Mouse (Mus musculus) forebrain, postnatal 0 days (tissue): ENCODE data around the gene Gga3. TPM values are rescaled to one million over a fixed set of nuclear protein-coding genes. Genes with fewer than 3 reads are reported as not detected.
A peak's percentile ranks its signal among the peaks of the same experiment; 100 is the strongest.

Source experiments
- ATAC-seq: fragments of 200-750 bp; cut with Nextera tagmentation; 2 replicates; pipeline ENCODE4 v1.8.0; 2017; ENCODE audit warnings: mild to moderate bottlenecking, moderate library complexity
- DNase-seq: peaks from one replicate; pipeline ENCODE4 v3.0.0-alpha.2; 2015
- H3K27ac ChIP-seq: fragments of 300-500 bp; sonication (generic); 2 replicates; pipeline ENCODE4 v1.5.1; 2014; ENCODE audit warnings: low read depth, mild to moderate bottlenecking, antibody characterized with exemption, low read length, moderate library complexity, mixed read lengths
- H3K27me3 ChIP-seq: fragments of 300-500 bp; sonication (generic); 2 replicates; pipeline ENCODE4 v1.6.1; 2014; ENCODE audit warnings: mild to moderate bottlenecking, low read length, mixed read lengths; ENCODE audit not compliant: insufficient read depth
- H3K36me3 ChIP-seq: fragments of 300-500 bp; sonication (generic); 2 replicates; pipeline ENCODE4 v1.6.1; 2014; ENCODE audit warnings: mild to moderate bottlenecking, moderate library complexity; ENCODE audit not compliant: insufficient read depth
- H3K4me1 ChIP-seq: fragments of 300-500 bp; sonication (generic); 2 replicates; pipeline ENCODE4 v1.6.1; 2014; ENCODE audit warnings: antibody characterized with exemption; ENCODE audit not compliant: insufficient read depth
- H3K4me2 ChIP-seq: fragments of 300-500 bp; sonication (generic); 2 replicates; pipeline ENCODE4 v1.6.1; 2014; ENCODE audit warnings: low read depth, mild to moderate bottlenecking, moderate library complexity
- H3K4me3 ChIP-seq: fragments of 300-500 bp; sonication (generic); 2 replicates; pipeline ENCODE4 v1.5.1; 2014; ENCODE audit warnings: low read depth, low read length, mixed read lengths
- H3K9ac ChIP-seq: fragments of 300-500 bp; sonication (generic); 2 replicates; pipeline ENCODE4 v1.6.1; 2014; ENCODE audit warnings: mild to moderate bottlenecking
- H3K9me3 ChIP-seq: fragments of 300-500 bp; sonication (generic); 2 replicates; pipeline ENCODE4 v1.6.1; 2016; ENCODE audit warnings: low read length
- CTCF ChIP-seq: sonication (generic); IDR thresholded peaks from 2 replicates; pipeline ENCODE4 v1.5.1; 2016; ENCODE audit warnings: antibody characterized with exemption, control low read depth, low read depth
- WGBS: fragments of 180-500 bp; shearing (Covaris S2); extraction: QIAGEN DNeasy Blood & Tissue Kit; methylation state at CpG from one replicate; pipeline ENCODE4 v1.1.7; 2014; 5-methylcytosine and 5-hydroxymethylcytosine counted together
- polyA plus RNA-seq: library from polyadenylated mRNA; unstranded; fragments of >200 nt; fragmentation: Nextera tagmentation; extraction: Ambion mirVana; gene quantifications from 2 replicates; pipeline ENCODE4 v1.2.1, GENCODE M21; 2015
- total RNA-seq: library from RNA; depleted of rRNA; stranded (reverse); fragments of >200 nt; gene quantifications from 2 replicates; pipeline ENCODE4 v1.2.3, GENCODE M21; 2014

Gene Gga3
- total and polyA plus RNA-seq, 2 experiments from 2014 or later = 18.5 to 34.0 TPM

GRCm38 (mm10) chr11:115564961-115565360, 38.9 kb downstream of the Gga3 start:
- Histone ChIP-seq H3K27me3 (no peaks in the 10 kb centered on the region), H3K36me3 (peaks cover 30% of the 10 kb centered on the region), H3K4me2 (peak overlapping the region; percentile 63), H3K9ac (peak overlapping the region; percentile 69), H3K27ac (no peak overlapping the region), H3K4me3 (peak overlapping the region; percentile 73), H3K9me3 (no peaks in the 10 kb centered on the region), H3K4me1 (0 out of 2 replicates have a peak, but pooled peaks cover 7% of the 10 kb centered on the region)
- ATAC-seq (no peak), DNase-seq (no peak)
- TF ChIP-seq CTCF = no peak
- 21% methylated on average over 7 of the region's 7 CpGs for WGBS

GRCm38 (mm10) chr11:115564064-115564809, 39.6 kb downstream of the Gga3 start, which contains the start of gene Nup85:
TSS of gene Nup85 (plus strand) at chr11:115564434.
- Histone ChIP-seq H3K4me3 (peak within 1 kb of the TSS; percentile 73), H3K4me2 (peak within 1 kb of the TSS; percentile 63), H3K36me3 (peaks cover 23% of the 10 kb centered on the region), H3K4me1 (0 out of 2 replicates have a peak, but pooled peaks cover 7% of the 10 kb centered on the region), H3K27me3 (no peaks in the 10 kb centered on the region), H3K27ac (peak within 1 kb of the TSS; percentile 76), H3K9ac (peak within 1 kb of the TSS; percentile 69), H3K9me3 (no peaks in the 10 kb centered on the region)
- ATAC-seq = peak; percentile 94
- under 1% methylated on average over 42 of the region's 42 CpGs for WGBS
- DNase-seq = peak; percentile 99
- no peak; the same call in 1 of the 2 replicates for TF ChIP-seq CTCF

GRCm38 (mm10) chr11:115563406-115563805, 40.4 kb downstream of the Gga3 start:
- H3K27me3 ChIP-seq = no peaks in the 10 kb centered on the region
- H3K4me3 ChIP-seq = peak overlapping the region; percentile 73
- no peaks in the 10 kb centered on the region for H3K9me3 ChIP-seq
- ATAC-seq (no peak), DNase-seq (no peak)
- peak overlapping the region; percentile 76 for H3K27ac ChIP-seq
- TF ChIP-seq CTCF = 0 out of 2 replicates have a peak, but pooled peaks have one; percentile 4
- H3K36me3 ChIP-seq = peaks cover 15% of the 10 kb centered on the region
- 49% methylated on average over 4 of the region's 4 CpGs for WGBS
- peak overlapping the region; percentile 63 for H3K4me2 ChIP-seq
- 0 out of 2 replicates have a peak, but pooled peaks cover 7% of the 10 kb centered on the region for H3K4me1 ChIP-seq
- H3K9ac ChIP-seq = peak overlapping the region; percentile 69; the same call in 1 of the 2 replicates

- ATAC-seq = no peak
- Histone ChIP-seq H3K4me3 (no peak overlapping the region), H3K36me3 (no peaks in the 10 kb centered on the region), H3K4me2 (no peak overlapping the region), H3K9ac (no peak overlapping the region), H3K27me3 (no peaks in the 10 kb centered on the region), H3K9me3 (no peaks in the 10 kb centered on the region), H3K27ac (no peak overlapping the region), H3K4me1 (no peaks in the 10 kb centered on the region)
- 84% methylated on average over 17 of the region's 17 CpGs for WGBS
- no peak for TF ChIP-seq CTCF
- DNase-seq = no peak
Observed at GRCm38 (mm10) chr11:115555717-115556116, 48.1 kb downstream of the Gga3 start.

GRCm38 (mm10) chr11:115552783-115553182, 51.1 kb downstream of the Gga3 start:
- TF ChIP-seq CTCF = peak; percentile 44
- WGBS = 57% methylated on average over 4 of the region's 4 CpGs
- no peaks in the 10 kb centered on the region for H3K27me3 ChIP-seq
- H3K4me3 ChIP-seq = no peak overlapping the region
- no peak for DNase-seq
- no peak for ATAC-seq
- H3K4me1 ChIP-seq = no peaks in the 10 kb centered on the region
- H3K9me3 ChIP-seq = no peaks in the 10 kb centered on the region
- H3K9ac ChIP-seq = no peak overlapping the region
- no peak overlapping the region for H3K4me2 ChIP-seq
- no peak overlapping the region for H3K27ac ChIP-seq
- no peaks in the 10 kb centered on the region for H3K36me3 ChIP-seq

- Histone ChIP-seq H3K9me3 (no peaks in the 10 kb centered on the region), H3K36me3 (no peaks in the 10 kb centered on the region), H3K27me3 (no peaks in the 10 kb centered on the region), H3K4me1 (no peaks in the 10 kb centered on the region), H3K4me2 (no peak overlapping the region), H3K9ac (no peak overlapping the region), H3K4me3 (no peak overlapping the region), H3K27ac (no peak overlapping the region)
- TF ChIP-seq CTCF = no peak
- ATAC-seq = no peak
- WGBS = 84% methylated on average over 4 of the region's 4 CpGs
- DNase-seq = no peak
Observed at GRCm38 (mm10) chr11:115543571-115543970, 60.3 kb downstream of the Gga3 start.

GRCm38 (mm10) chr11:115538045-115538444, 65.8 kb downstream of the Gga3 start:
- Histone ChIP-seq H3K9me3 (no peaks in the 10 kb centered on the region), H3K4me2 (no peak overlapping the region), H3K27me3 (no peaks in the 10 kb centered on the region), H3K4me1 (peaks cover 7% of the 10 kb centered on the region), H3K9ac (no peak overlapping the region), H3K27ac (no peak overlapping the region), H3K4me3 (no peak overlapping the region), H3K36me3 (peaks cover 4% of the 10 kb centered on the region; the same call in 1 of the 2 replicates)
- ATAC-seq (no peak), DNase-seq (no peak)
- TF ChIP-seq CTCF = no peak
- 67% methylated on average over 2 of the region's 2 CpGs for WGBS
